Mouse (Mus musculus) cerebellum, adult (tissue): ENCODE results near the gene Plvap.

Experiments used
- ATAC-seq: cut with Nextera tagmentation; 2 replicates; pipeline ENCODE4 v1.9.2; 2017; ENCODE audit warnings: mild to moderate bottlenecking, moderate library complexity, mixed read lengths; ENCODE audit not compliant: insufficient number of reproducible peaks, low FRiP score, low TSS enrichment

The Plvap gene

GRCm38 (mm10) chr8:71495039-71495438 lies 16.5 kb downstream of the Plvap start:
- 0 out of 2 replicates have a peak, but pooled peaks have one; percentile 54 for ATAC-seq

- ATAC-seq = peak; percentile 77
Measured at GRCm38 (mm10) chr8:71488454-71488853, 23.1 kb downstream of the Plvap start.

- peak; percentile 8; the same call in 1 of the 2 replicates for ATAC-seq
Measured at GRCm38 (mm10) chr8:71487691-71488445, 23.7 kb downstream of the Plvap start, which contains the start of gene Gtpbp3. Gtpbp3 (plus strand) TSS chr8:71488103.

DNA sequence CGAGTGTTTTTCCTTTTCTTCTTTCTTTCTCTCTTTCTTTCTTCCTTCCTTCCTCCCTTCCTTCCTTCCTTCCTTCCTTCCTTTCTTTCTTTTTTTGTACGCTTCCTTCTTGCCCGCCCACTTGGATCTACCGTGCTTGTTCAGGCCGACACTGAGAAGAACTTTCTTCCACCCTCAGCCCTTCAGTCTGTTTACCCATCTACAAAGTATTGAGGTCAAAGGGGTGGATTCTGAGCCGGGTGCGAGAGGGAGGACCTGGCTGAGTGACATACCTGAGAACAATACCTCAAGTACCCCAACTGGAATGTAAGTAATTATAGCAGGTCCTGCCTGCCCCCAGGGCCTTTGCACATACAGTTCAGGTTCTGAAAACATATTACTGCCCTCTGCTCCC lies 25.4 kb downstream of the Plvap start:
- no peak for ATAC-seq

GRCm38 (mm10) chr8:71485142-71486135 lies 26.1 kb downstream of the Plvap start, which contains the start of gene Ano8:
Ano8 (minus strand) TSS chr8:71485963.
- ATAC-seq = peak; percentile 71

GRCm38 (mm10) chr8:71484736-71485135 lies 26.8 kb downstream of the Plvap start:
- ATAC-seq = no peak

DNA sequence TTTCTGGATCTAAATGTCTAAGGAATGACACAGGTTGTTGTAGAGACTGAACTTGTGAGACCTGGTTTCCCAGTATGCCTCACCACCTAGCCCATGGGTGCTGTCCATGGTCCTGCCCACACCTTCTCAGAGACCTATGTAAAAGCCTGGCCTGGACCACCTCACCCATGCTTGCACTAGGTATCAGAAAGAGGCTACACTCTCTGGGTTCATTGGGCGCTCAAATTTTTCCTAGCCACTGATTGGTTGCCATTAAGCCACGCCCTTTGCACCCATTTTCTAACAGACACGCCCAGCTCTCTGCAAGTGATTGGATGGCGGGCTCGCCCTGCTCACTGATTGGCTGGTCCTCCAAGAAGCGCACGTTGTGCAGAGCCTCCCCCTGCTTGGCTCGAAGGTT lies 27.6 kb downstream of the Plvap start:
- ATAC-seq = no peak

DNA sequence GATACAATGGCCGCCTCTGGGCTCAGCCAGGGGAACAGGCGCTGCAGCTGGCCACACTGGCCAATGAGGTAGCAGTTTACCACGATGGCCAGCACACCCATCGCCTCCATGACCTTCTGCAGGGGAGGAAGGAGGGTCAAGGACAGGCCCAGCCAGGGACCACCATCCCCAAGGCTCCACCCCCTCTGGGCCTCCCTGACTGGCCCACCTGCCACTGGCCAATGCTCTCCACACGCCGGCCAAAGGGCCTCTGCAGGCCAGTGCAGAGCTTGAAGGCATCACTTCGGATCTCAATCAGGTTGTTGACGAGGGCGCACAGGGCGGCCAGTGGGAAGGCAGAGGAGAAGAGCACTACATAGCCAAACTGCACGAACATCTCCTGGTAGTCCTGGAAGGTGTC lies 32.6 kb downstream of the Plvap start:
- no peak for ATAC-seq

DNA sequence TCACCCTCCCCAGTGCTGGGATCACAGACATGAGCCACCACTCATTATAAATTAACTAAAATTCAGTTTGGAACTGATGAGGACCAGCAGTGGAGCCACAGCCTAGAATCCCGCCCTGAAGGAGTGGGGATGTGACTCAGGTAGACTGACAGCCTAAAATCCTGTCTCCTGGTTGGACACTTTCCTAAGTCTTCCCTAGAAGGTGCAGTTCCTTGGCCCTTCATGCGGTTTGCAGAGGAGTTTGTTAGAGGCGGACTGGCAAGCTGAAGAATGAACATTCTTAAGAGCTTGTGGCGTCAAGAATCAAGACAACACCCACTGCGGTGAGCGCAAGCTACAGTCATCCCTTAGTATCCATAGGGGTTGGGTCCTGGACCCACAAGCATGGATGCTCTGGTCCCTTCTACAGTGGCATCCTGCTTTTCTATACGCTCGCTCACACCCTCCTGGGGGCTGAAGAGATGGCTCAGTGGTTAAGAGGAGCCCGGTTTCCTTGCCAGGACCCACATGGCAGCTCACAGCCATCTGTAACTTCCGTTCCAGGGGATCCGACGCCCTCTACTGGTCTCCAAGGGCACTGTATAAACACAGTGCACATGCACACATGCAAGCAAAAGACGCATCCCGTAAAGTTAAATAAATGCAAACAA lies 34.2 kb downstream of the Plvap start:
- no peak for ATAC-seq

DNA sequence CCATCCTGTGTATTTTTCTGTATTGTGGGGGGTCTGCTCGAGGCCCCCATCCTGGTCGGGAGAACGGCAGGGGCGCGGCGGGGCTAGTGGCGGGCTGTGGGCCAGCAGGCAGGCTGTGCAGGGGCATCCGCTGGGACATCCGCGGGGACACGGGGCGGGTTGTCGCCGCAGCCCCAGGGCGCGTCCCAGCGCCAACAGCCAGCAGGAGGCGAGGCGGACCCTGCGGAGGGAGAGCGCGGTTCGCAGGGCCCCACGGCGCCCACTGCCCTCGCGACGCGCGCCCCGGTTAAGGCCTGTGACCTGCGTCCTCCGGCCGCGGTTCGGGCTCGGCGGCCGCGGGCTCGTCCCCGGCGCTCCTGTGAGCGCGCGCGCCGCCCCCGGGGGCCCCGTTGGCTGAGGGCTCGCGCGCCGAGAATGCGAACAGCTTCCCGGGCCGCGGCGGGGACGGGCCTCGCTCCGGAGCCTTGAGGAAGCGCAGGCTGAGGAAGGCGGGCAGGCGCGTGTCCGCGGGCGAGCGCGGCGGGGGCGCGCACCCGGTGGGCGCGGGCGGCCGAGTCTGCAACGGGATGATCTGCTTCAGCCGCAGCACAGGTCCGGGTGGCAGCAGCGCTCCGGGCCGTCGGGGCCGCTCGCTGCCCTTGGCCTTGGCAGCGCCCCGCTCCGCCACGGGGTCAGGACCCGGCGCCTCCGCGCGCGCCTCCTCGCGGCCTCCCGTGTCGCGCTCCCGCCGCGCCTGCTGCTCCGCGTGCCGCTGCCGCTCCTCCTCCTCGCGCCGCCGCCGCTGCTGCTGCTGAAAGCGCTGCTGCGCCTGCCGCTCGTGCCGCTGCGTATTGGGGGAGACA lies 35.2 kb downstream of the Plvap start:
- ATAC-seq = peak; percentile 65; the same call in 1 of the 2 replicates

GRCm38 (mm10) chr8:71475702-71476075 lies 35.9 kb downstream of the Plvap start:
- no peak for ATAC-seq

GRCm38 (mm10) chr8:71474785-71475701 lies 36.5 kb downstream of the Plvap start:
- no peak for ATAC-seq

DNA sequence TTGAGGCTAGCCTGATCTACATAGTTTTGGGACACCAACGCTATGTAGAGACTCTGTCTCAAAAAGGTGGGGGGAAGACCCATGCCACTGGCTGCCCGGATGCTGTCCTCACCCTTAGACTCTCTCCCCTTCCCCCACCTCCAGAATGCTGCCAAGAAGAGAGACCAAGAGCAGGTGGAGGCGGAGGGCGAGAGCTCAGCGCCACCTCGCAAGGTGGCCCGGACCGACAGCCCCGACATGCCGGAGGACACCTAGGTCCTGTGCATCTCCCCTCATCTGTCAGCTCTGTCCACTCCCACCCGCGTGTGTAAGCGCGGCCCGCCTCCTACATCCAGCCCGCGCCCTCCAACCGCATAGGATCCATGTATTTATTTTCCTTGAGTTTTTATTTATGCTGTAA lies 37.2 kb downstream of the Plvap start:
- ATAC-seq = no peak

- no peak for ATAC-seq
Measured at GRCm38 (mm10) chr8:71472601-71473386, 38.8 kb downstream of the Plvap start.

DNA sequence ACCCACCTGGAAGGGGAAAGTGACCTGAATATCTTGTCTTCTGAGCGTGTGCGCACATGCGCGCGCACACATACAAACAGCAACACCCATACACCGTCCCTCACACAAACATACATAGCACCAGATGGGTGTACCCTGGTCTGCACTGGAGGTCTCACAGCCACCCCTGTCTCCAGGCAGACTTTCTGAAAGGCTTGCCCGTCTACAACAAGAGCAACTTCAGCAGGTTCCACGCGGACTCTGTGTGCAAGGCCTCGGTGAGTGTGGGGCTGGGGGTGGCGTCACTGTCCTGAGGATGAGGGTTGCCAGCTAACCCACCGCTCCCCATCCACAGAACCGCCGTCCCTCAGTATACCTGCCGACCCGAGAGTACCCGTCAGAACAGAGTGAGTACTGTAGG lies 39.7 kb downstream of the Plvap start:
- no peak for ATAC-seq

DNA sequence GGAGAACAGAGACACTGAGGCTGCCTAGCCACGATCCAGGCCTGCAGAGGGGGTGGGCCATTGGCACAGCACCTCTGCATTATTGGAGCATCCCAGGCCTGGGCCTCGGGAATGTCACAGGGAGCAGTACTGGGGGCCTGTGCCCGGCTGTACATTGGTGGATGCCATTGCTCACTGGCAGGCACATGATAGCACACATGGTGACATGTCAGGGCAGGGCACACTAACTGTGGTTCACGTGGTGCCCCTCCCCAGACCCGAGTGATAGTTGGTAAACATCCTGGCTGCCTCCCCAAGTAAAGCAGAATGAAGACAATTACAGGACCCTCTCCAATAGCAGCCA lies 40.7 kb downstream of the Plvap start:
- ATAC-seq = no peak

- ATAC-seq = no peak
Measured at GRCm38 (mm10) chr8:71470146-71470912, 41.2 kb downstream of the Plvap start.
